Mouse (Mus musculus): ENCODE measurements around the gene Scamp2.

The Scamp2 gene

GRCm38 (mm10) chr9:57629118-57629874 is 68.6 kb downstream of the Scamp2 start:
- DNase-seq = peak; percentile 70

- DNase-seq = no peak
Observed at GRCm38 (mm10) chr9:57633481-57634024, 72.8 kb downstream of the Scamp2 start.

GRCm38 (mm10) chr9:57637272-57637671 is 76.5 kb downstream of the Scamp2 start:
- no peak for DNase-seq

GRCm38 (mm10) chr9:57637741-57638322 is 77.1 kb downstream of the Scamp2 start:
- DNase-seq = no peak

Data from cerebellum, adult 11-12 months (tissue).